Mouse (Mus musculus) hindbrain, embryonic 14.5 days (tissue): ENCODE data around the gene Gmeb1. TPM values are rescaled to one million over a fixed set of nuclear protein-coding genes. Genes with fewer than 3 reads are reported as not detected.
"Not testable (repeated sequence)": the region's sequence is repeated elsewhere in the genome, so short reads cannot be mapped to it uniquely, and the experiment has no call there.

ENCODE experiments used
- ATAC-seq: fragments of 200-750 bp; cut with Nextera tagmentation; 2 replicates; pipeline ENCODE4 v1.8.0; 2017; ENCODE audit warnings: moderate number of reproducible peaks, mild to moderate bottlenecking, moderate TSS enrichment, moderate library complexity; ENCODE audit not compliant: low FRiP score
- DNase-seq: peaks from one replicate; pipeline ENCODE4 v3.0.0-alpha.2; 2015; ENCODE audit warnings: low spot score
- H3K27ac ChIP-seq: fragments of 300-500 bp; sonication (generic); 2 replicates; pipeline ENCODE4 v1.5.1; 2014; ENCODE audit warnings: mild to moderate bottlenecking, moderate library complexity
- H3K27me3 ChIP-seq: fragments of 300-500 bp; sonication (generic); 2 replicates; pipeline ENCODE4 v1.6.1; 2014; ENCODE audit warnings: mild to moderate bottlenecking, low read length, mixed read lengths; ENCODE audit not compliant: control insufficient read depth, insufficient read depth
- H3K36me3 ChIP-seq: fragments of 300-500 bp; sonication (generic); replicated peaks from 2 replicates; pipeline ENCODE4 v1.6.1; 2014; ENCODE audit not compliant: control insufficient read depth, insufficient read depth
- H3K4me1 ChIP-seq: fragments of 300-500 bp; sonication (generic); replicated peaks from 2 replicates; pipeline ENCODE4 v1.6.1; 2014; ENCODE audit warnings: antibody characterized with exemption, low read length, mixed read lengths; ENCODE audit not compliant: control insufficient read depth, insufficient read depth
- H3K4me2 ChIP-seq: fragments of 300-500 bp; sonication (generic); replicated peaks from 2 replicates; pipeline ENCODE4 v1.6.1; 2014; ENCODE audit warnings: mild to moderate bottlenecking, moderate library complexity
- H3K4me3 ChIP-seq: fragments of 300-500 bp; sonication (generic); replicated peaks from 2 replicates; pipeline ENCODE4 v1.5.1; 2014; ENCODE audit warnings: mild to moderate bottlenecking, low read length
- H3K9ac ChIP-seq: fragments of 300-500 bp; sonication (generic); 2 replicates; pipeline ENCODE4 v1.6.1; 2014
- H3K9me3 ChIP-seq: fragments of 300-500 bp; sonication (generic); 2 replicates; pipeline ENCODE4 v1.6.1; 2016; ENCODE audit warnings: low read length; ENCODE audit not compliant: control insufficient read depth
- WGBS: fragments of 180-500 bp; shearing (Covaris S2); extraction: QIAGEN DNeasy Blood & Tissue Kit; methylation state at CpG from one replicate; pipeline ENCODE4 v1.1.7; 2014; 5-methylcytosine and 5-hydroxymethylcytosine counted together
- polyA plus RNA-seq: library from polyadenylated mRNA; unstranded; fragments of >200 nt; fragmentation: Nextera tagmentation; extraction: Ambion mirVana; gene quantifications from 2 replicates; pipeline ENCODE4 v1.2.1, GENCODE M21; 2014

Gene Gmeb1
- polyA plus RNA-seq, 1 experiment from 2014 or later, result 36.7 TPM

DNA sequence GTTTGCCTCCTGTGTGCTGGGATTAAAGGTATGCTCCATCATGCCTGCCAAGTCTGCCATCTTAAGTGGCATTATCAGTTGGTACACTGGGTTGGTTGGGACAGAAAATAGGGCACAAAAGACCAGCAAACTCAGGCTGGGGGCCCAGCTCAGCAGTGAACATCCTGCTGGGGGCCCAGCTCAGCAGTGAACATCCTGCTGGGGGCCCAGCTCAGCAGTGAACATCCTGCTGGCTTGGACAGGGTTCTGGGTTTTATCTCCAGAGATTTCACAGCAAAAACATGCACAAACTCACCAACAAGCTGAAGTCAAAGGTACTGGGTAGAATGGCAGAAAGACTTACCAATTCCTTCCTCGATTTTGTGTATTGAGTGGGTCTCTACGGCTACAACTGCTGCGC is 15.8 kb downstream of the Gmeb1 start:
- WGBS, result 93% methylated on average over 3 of the region's 3 CpGs
- Histone ChIP-seq H3K9ac (no peak overlapping the region), H3K27ac (no peak overlapping the region), H3K4me1 (no peaks in the 10 kb centered on the region), H3K9me3 (no peaks in the 10 kb centered on the region), H3K4me2 (no peak overlapping the region), H3K36me3 (peaks cover 91% of the 10 kb centered on the region), H3K4me3 (no peak overlapping the region), H3K27me3 (no peaks in the 10 kb centered on the region)
- ATAC-seq (no peak), DNase-seq (no peak)

DNA sequence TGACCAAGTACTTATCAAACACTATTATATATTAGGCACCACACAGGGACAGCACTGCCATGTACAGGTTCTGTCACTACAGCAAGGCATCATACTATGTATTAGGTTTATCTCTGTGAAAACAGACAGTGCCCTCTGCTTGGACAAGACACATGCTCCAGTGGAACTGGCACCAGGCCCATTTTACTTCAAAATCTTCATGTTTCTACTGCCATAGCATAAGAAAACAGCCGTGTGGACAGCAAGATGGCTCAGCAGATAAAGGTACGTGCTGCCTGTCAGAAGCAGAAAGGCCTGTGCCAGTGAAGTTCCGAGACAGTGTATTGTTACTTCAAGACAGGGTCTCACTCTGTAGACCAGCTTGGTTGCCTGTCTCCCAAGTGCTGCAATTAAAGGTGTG is 20.2 kb downstream of the Gmeb1 start:
- no peak overlapping the region for H3K4me2 ChIP-seq
- no peaks in the 10 kb centered on the region for H3K4me1 ChIP-seq
- no peaks in the 10 kb centered on the region for H3K27me3 ChIP-seq
- WGBS, result 88% methylated on average over 3 of the region's 3 CpGs
- no peaks in the 10 kb centered on the region for H3K9me3 ChIP-seq
- peaks cover 93% of the 10 kb centered on the region for H3K36me3 ChIP-seq
- H3K4me3 ChIP-seq, result no peak overlapping the region
- DNase-seq (no peak), ATAC-seq (no peak)
- H3K9ac ChIP-seq, result no peak overlapping the region
- H3K27ac ChIP-seq, result no peak overlapping the region

DNA sequence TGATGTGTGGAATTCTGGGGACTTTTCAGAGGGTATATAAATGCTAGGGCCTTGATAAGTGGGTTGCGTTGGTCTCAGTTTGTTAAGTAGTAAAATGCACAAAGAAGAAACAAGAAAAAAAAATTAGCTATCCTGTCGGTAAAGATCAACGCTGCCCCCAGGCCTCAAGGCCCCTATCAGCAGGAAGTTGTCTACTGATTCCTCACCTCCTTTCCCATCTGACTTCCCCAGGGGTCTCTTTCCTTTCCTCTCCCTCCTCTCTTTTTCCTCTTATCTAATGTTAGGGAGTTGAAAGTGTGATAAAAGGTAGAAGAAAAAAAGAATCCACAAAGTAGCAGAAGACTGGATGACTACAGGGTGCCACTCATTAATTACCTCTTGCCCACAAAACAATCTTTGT is 21.0 kb downstream of the Gmeb1 start:
- H3K27ac ChIP-seq, result no peak overlapping the region
- H3K9ac ChIP-seq, result no peak overlapping the region
- 94% methylated on average over 3 of the region's 3 CpGs for WGBS
- no peak overlapping the region for H3K4me3 ChIP-seq
- no peaks in the 10 kb centered on the region for H3K4me1 ChIP-seq
- H3K9me3 ChIP-seq, result no peaks in the 10 kb centered on the region
- DNase-seq (no peak), ATAC-seq (no peak)
- peaks cover 89% of the 10 kb centered on the region for H3K36me3 ChIP-seq
- H3K4me2 ChIP-seq, result no peak overlapping the region
- no peaks in the 10 kb centered on the region for H3K27me3 ChIP-seq

DNA sequence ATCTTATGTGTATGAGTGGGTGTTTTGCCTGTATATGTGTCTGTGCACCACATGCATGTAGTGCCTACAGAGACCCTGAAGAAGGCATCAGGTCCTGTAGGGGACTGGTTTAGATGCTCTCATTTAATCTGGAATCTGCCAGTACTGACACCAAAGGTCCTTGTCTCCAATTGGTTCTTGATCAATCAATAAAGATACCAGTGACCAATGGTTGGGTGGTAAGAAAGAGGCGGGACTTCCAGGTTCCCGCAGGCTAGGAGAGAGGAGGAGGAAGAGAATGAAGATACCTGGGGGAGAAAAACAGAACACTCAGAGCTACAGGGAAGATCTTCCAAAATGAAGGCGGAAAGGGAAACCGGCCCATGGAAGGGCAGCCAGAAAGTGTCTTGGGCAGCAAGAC is 23.0 kb downstream of the Gmeb1 start:
- Histone ChIP-seq H3K27ac (no peak overlapping the region), H3K4me2 (no peak overlapping the region), H3K27me3 (no peaks in the 10 kb centered on the region), H3K9me3 (no peaks in the 10 kb centered on the region), H3K4me1 (no peaks in the 10 kb centered on the region), H3K9ac (no peak overlapping the region), H3K36me3 (peaks cover 90% of the 10 kb centered on the region), H3K4me3 (no peak overlapping the region)
- WGBS, result 96% methylated on average over 4 of the region's 4 CpGs
- ATAC-seq (no peak), DNase-seq (no peak)

DNA sequence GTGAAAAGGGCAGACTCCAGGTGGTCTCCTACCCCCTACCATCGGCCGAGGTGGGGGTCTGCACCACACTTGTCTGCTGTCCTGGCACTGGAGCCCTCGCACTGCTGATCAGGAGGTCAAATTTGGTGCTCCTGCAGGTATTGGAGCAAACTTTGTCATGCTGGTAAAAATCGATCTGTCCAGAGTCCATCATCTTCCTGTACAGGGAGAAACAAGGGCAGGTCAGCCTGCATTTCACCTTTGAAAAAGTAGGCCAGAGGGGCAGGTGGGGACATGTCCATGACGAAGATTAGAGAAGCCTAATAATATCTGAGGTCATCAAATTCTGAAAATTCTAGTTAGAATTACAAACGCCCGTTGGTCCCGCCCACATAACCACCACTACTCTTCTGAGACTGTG is 26.7 kb downstream of the Gmeb1 start:
- Histone ChIP-seq H3K4me3 (no peak overlapping the region), H3K9ac (no peak overlapping the region), H3K4me1 (no peaks in the 10 kb centered on the region), H3K27me3 (no peaks in the 10 kb centered on the region), H3K27ac (no peak overlapping the region), H3K4me2 (no peak overlapping the region), H3K9me3 (no peaks in the 10 kb centered on the region), H3K36me3 (peaks cover 89% of the 10 kb centered on the region)
- ATAC-seq (no peak), DNase-seq (no peak)
- WGBS, result 94% methylated on average over 8 of the region's 8 CpGs

DNA sequence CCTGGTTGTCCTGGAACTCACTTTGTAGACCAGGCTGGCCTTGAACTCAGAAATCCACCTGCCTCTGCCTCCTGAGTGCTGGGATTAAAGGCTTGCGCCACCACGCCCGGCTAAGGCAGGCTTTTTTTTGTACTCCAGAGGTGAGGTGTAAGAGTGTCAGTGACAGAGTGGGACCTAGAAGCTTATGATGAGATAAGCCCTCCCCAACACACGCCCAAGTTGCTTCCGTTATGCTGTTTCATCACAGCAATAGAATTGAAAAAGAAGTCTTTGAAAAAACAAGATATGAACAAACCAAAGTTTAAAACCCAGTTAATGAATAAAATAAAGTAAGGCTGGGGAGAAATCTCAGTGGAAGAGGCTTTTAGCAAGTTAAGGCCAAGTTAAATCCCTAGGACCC is 31.0 kb downstream of the Gmeb1 start:
- no peak overlapping the region for H3K27ac ChIP-seq
- ATAC-seq, result no peak
- H3K9ac ChIP-seq, result no peak overlapping the region
- no peaks in the 10 kb centered on the region for H3K9me3 ChIP-seq
- H3K27me3 ChIP-seq, result no peaks in the 10 kb centered on the region
- H3K36me3 ChIP-seq, result peaks cover 95% of the 10 kb centered on the region
- no peaks in the 10 kb centered on the region for H3K4me1 ChIP-seq
- no peak overlapping the region for H3K4me3 ChIP-seq
- no peak for DNase-seq
- no peak overlapping the region for H3K4me2 ChIP-seq
- WGBS, result 97% methylated on average over 5 of the region's 5 CpGs

DNA sequence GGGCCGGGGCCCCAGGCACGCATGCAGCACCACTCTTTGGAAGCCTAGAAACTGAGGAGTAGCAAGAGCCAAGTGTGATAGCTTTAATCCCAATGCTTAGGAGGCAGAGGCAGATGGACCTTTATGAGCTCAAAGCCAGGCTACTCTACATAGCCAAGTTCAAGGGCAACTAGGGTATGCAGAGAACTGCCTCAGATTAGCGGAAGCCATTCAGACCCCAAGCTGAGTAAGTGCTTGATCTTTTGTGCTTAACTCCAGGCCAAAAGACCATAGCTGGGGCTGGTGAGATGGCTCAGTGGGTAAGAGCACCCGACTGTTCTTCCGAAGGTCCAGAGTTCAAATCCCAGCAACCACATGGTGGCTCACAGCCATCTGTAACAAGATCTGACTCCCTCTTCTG is 39.4 kb downstream of the Gmeb1 start:
- H3K9ac ChIP-seq, H3K27ac ChIP-seq, H3K4me1 ChIP-seq, ATAC-seq, H3K9me3 ChIP-seq, DNase-seq, H3K4me2 ChIP-seq, H3K4me3 ChIP-seq, H3K27me3 ChIP-seq: not testable (repeated sequence)
- WGBS, result 89% methylated on average over 5 of the region's 5 CpGs
- peaks cover 48% of the 10 kb centered on the region for H3K36me3 ChIP-seq

DNA sequence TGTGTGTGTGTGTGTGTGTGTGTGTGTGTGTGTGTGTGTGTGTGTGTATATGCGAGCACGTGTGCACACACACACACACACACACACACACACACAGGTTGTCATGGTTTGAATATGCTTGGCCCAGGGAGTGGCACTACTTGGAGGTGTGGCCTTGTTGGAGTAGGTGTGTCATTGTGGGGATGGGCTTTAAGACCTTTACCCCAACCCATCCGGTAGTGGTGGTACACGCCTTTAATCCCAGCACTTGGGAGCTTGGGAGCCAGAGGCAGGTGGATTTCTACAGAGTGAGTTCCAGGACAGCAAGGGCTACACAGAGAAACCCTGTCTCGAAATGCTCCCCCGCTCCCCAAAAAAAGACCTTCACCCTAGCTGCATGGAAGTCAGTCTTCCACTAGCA is 43.0 kb downstream of the Gmeb1 start:
- H3K9me3 ChIP-seq, DNase-seq, H3K4me3 ChIP-seq, H3K27me3 ChIP-seq, H3K9ac ChIP-seq, ATAC-seq, H3K27ac ChIP-seq, H3K4me2 ChIP-seq, H3K4me1 ChIP-seq: not testable (repeated sequence)
- peaks cover 14% of the 10 kb centered on the region for H3K36me3 ChIP-seq
- WGBS, result 80% methylated on average over 5 of the region's 6 CpGs

DNA sequence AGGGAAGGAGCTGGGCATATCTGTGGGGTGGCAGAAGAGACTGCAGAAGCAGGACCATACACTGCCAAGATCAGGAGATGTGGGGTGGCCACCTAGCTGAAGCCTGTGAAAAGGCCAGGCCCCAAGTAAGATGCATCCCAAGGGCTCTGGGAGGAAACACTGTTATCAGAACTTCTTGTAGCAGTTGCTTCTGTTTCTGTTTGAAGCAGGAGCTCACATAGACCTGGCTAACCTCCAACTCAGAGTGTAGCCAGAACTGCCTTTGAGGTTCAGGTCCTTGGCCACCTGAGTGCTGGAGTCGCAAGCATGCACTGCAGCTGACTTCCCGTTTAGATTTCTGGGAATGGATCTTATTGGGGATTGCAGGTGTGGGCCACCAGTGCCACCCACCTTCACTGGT is 43.6 kb downstream of the Gmeb1 start:
- no peaks in the 10 kb centered on the region for H3K27me3 ChIP-seq
- no peaks in the 10 kb centered on the region for H3K9me3 ChIP-seq
- no peak overlapping the region for H3K4me3 ChIP-seq
- H3K4me2 ChIP-seq, result no peak overlapping the region
- H3K9ac ChIP-seq, result no peak overlapping the region
- DNase-seq (no peak), ATAC-seq (no peak)
- 82% methylated on average over 2 of the region's 2 CpGs for WGBS
- no peak overlapping the region for H3K27ac ChIP-seq
- no peaks in the 10 kb centered on the region for H3K4me1 ChIP-seq
- peaks cover 8% of the 10 kb centered on the region for H3K36me3 ChIP-seq

DNA sequence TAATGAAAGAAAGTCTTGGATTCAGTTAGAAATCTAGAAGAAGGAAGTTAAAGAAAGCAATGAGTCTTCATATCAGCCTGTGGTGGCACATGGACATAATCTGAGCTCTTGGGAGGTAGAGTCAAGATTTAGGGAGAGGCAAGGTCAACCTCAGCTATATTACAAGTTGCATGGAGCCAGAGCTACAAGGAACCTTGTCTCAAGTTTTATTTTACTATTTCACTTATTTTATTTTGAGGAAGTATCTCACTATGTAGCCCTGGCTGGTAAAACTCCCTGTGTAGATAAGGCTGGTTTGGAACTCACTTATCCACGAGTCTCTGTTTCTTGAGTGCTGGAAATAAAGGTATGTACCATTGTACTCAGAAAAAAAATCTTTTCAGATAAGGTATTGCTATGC is 44.8 kb downstream of the Gmeb1 start:
- no peak overlapping the region for H3K4me2 ChIP-seq
- no peak overlapping the region for H3K9ac ChIP-seq
- no peak for ATAC-seq
- no peaks in the 10 kb centered on the region for H3K36me3 ChIP-seq
- H3K27me3 ChIP-seq, result no peaks in the 10 kb centered on the region
- WGBS, result 81% methylated on average over 1 of the region's 1 CpGs
- no peak overlapping the region for H3K27ac ChIP-seq
- H3K4me1 ChIP-seq, result no peaks in the 10 kb centered on the region
- H3K9me3 ChIP-seq, result no peaks in the 10 kb centered on the region
- no peak for DNase-seq
- no peak overlapping the region for H3K4me3 ChIP-seq
